Mouse (Mus musculus): Measurements from ENCODE around the gene Tnni1. TPM values are rescaled to one million over a fixed set of nuclear protein-coding genes. Genes with fewer than 3 reads are reported as not detected.
A peak's percentile ranks its signal among the peaks of the same experiment; 100 is the strongest.

Tnni1 gene
- polyA plus RNA-seq, 1 experiment from 2014 or later: 2,290 TPM

GRCm38 (mm10) chr1:135798492-135798891 is 19.3 kb downstream of the Tnni1 start:
- 60% methylated on average over 1 of the region's 1 CpGs for WGBS
- no peaks in the 10 kb centered on the region for H3K9me3 ChIP-seq
- no peak for DNase-seq (ENCODE audit: low spot score)
- peak overlapping the region; percentile 73 for H3K4me3 ChIP-seq
- H3K27me3 ChIP-seq (ENCODE audit: insufficient read depth, poor library complexity, severe bottlenecking): no peaks in the 10 kb centered on the region
- peaks cover 93% of the 10 kb centered on the region for H3K4me1 ChIP-seq
- H3K36me3 ChIP-seq: peaks cover 21% of the 10 kb centered on the region
- peak overlapping the region; percentile 97 for H3K27ac ChIP-seq

GRCm38 (mm10) chr1:135799109-135799627 is 19.9 kb downstream of the Tnni1 start:
- Histone ChIP-seq H3K4me1 (peaks cover 93% of the 10 kb centered on the region), H3K27ac (peak overlapping the region; percentile 97), H3K4me3 (peak overlapping the region; percentile 73), H3K27me3 (ENCODE audit: insufficient read depth, poor library complexity, severe bottlenecking) (no peaks in the 10 kb centered on the region), H3K36me3 (peaks cover 28% of the 10 kb centered on the region), H3K9me3 (no peaks in the 10 kb centered on the region)
- whole genome bisulfite sequencing: 10% methylated on average over 8 of the region's 8 CpGs
- DNase-seq (ENCODE audit: low spot score): peak; percentile 90

- Histone ChIP-seq H3K9me3 (no peaks in the 10 kb centered on the region), H3K4me3 (peak overlapping the region; percentile 73), H3K27me3 (ENCODE audit: insufficient read depth, poor library complexity, severe bottlenecking) (no peaks in the 10 kb centered on the region), H3K36me3 (peaks cover 40% of the 10 kb centered on the region), H3K4me1 (peaks cover 93% of the 10 kb centered on the region), H3K27ac (peak overlapping the region; percentile 97)
- DNase-seq (ENCODE audit: low spot score): peak; percentile 97
- 10% methylated on average over 8 of the region's 8 CpGs for WGBS
These were observed 21.1 kb downstream of the Tnni1 start for GRCm38 (mm10) chr1:135800192-135800950.

GRCm38 (mm10) chr1:135807546-135807945 is 28.3 kb downstream of the Tnni1 start:
- DNase-seq (ENCODE audit: low spot score): no peak
- no peak overlapping the region for H3K4me3 ChIP-seq

GRCm38 (mm10) chr1:135810180-135810579 is 30.9 kb downstream of the Tnni1 start:
- Histone ChIP-seq H3K4me1 (peaks cover 78% of the 10 kb centered on the region), H3K9me3 (no peaks in the 10 kb centered on the region), H3K36me3 (peaks cover 58% of the 10 kb centered on the region), H3K27me3 (ENCODE audit: insufficient read depth, poor library complexity, severe bottlenecking) (no peaks in the 10 kb centered on the region), H3K27ac (no peak overlapping the region), H3K4me3 (no peak overlapping the region)
- DNase-seq (ENCODE audit: low spot score): no peak
- 68% methylated on average over 2 of the region's 2 CpGs for WGBS

More at GRCm38 (mm10) chr1:135807546-135807945, 28.3 kb downstream of the Tnni1 start:
- Histone ChIP-seq H3K4me1 (peaks cover 84% of the 10 kb centered on the region), H3K36me3 (peaks cover 84% of the 10 kb centered on the region), H3K9me3 (no peaks in the 10 kb centered on the region), H3K27ac (no peak overlapping the region), H3K27me3 (ENCODE audit: insufficient read depth, poor library complexity, severe bottlenecking) (no peaks in the 10 kb centered on the region)
- WGBS: 32% methylated on average over 10 of the region's 10 CpGs

- 30% methylated on average over 7 of the region's 7 CpGs for WGBS
- peak overlapping the region; percentile 52 for H3K27ac ChIP-seq
These were observed 31.9 kb downstream of the Tnni1 start for GRCm38 (mm10) chr1:135811016-135811646.

GRCm38 (mm10) chr1:135812205-135812604 is 33.0 kb downstream of the Tnni1 start:
- H3K27me3 ChIP-seq (ENCODE audit: insufficient read depth, poor library complexity, severe bottlenecking): peaks cover 12% of the 10 kb centered on the region
- H3K4me1 ChIP-seq: peaks cover 77% of the 10 kb centered on the region
- H3K27ac ChIP-seq: peak overlapping the region; percentile 42
- no peaks in the 10 kb centered on the region for H3K9me3 ChIP-seq
- H3K36me3 ChIP-seq: peaks cover 42% of the 10 kb centered on the region
- no peak overlapping the region for H3K4me3 ChIP-seq
- no peak for DNase-seq (ENCODE audit: low spot score)
- 46% methylated on average over 3 of the region's 3 CpGs for WGBS

More at GRCm38 (mm10) chr1:135811016-135811646, 31.9 kb downstream of the Tnni1 start:
- Histone ChIP-seq H3K4me3 (no peak overlapping the region), H3K9me3 (no peaks in the 10 kb centered on the region), H3K36me3 (peaks cover 48% of the 10 kb centered on the region), H3K27me3 (ENCODE audit: insufficient read depth, poor library complexity, severe bottlenecking) (0 out of 2 replicates have a peak, but pooled peaks cover under 1% of the 10 kb centered on the region), H3K4me1 (peaks cover 73% of the 10 kb centered on the region)
- DNase-seq (ENCODE audit: low spot score): peak; percentile 88

GRCm38 (mm10) chr1:135812618-135813017 is 33.4 kb downstream of the Tnni1 start:
- Histone ChIP-seq H3K4me1 (peaks cover 77% of the 10 kb centered on the region), H3K27ac (peak overlapping the region; percentile 42), H3K36me3 (peaks cover 38% of the 10 kb centered on the region), H3K27me3 (ENCODE audit: insufficient read depth, poor library complexity, severe bottlenecking) (peaks cover 16% of the 10 kb centered on the region), H3K9me3 (no peaks in the 10 kb centered on the region), H3K4me3 (no peak overlapping the region)
- WGBS: 34% methylated on average over 2 of the region's 2 CpGs
- DNase-seq (ENCODE audit: low spot score): no peak

- peaks cover 77% of the 10 kb centered on the region for H3K4me1 ChIP-seq
- peaks cover 33% of the 10 kb centered on the region for H3K36me3 ChIP-seq
- H3K27me3 ChIP-seq (ENCODE audit: insufficient read depth, poor library complexity, severe bottlenecking): peaks cover 20% of the 10 kb centered on the region
- no peaks in the 10 kb centered on the region for H3K9me3 ChIP-seq
- WGBS: 63% methylated on average over 4 of the region's 4 CpGs
- H3K4me3 ChIP-seq: no peak overlapping the region
- peak overlapping the region; percentile 42 for H3K27ac ChIP-seq
- DNase-seq (ENCODE audit: low spot score): no peak
These were observed 33.8 kb downstream of the Tnni1 start for GRCm38 (mm10) chr1:135813071-135813470.

GRCm38 (mm10) chr1:135813687-135814395 is 34.6 kb downstream of the Tnni1 start:
- Histone ChIP-seq H3K4me3 (no peak overlapping the region), H3K27ac (peak overlapping the region; percentile 42; the same call in 1 of the 2 replicates), H3K36me3 (peaks cover 25% of the 10 kb centered on the region), H3K27me3 (ENCODE audit: insufficient read depth, poor library complexity, severe bottlenecking) (peaks cover 28% of the 10 kb centered on the region), H3K4me1 (peaks cover 77% of the 10 kb centered on the region), H3K9me3 (no peaks in the 10 kb centered on the region)
- no peak for DNase-seq (ENCODE audit: low spot score)
- WGBS: 76% methylated on average over 5 of the region's 5 CpGs

GRCm38 (mm10) chr1:135814531-135814930 is 35.3 kb downstream of the Tnni1 start:
- no peaks in the 10 kb centered on the region for H3K9me3 ChIP-seq
- WGBS: 86% methylated on average over 5 of the region's 5 CpGs
- no peak overlapping the region for H3K27ac ChIP-seq
- H3K36me3 ChIP-seq: peaks cover 18% of the 10 kb centered on the region
- H3K4me3 ChIP-seq: no peak overlapping the region
- H3K27me3 ChIP-seq (ENCODE audit: insufficient read depth, poor library complexity, severe bottlenecking): peaks cover 35% of the 10 kb centered on the region
- no peak for DNase-seq (ENCODE audit: low spot score)
- peaks cover 77% of the 10 kb centered on the region for H3K4me1 ChIP-seq

- Histone ChIP-seq H3K27me3 (ENCODE audit: insufficient read depth, poor library complexity, severe bottlenecking) (peaks cover 66% of the 10 kb centered on the region), H3K4me1 (peaks cover 68% of the 10 kb centered on the region), H3K4me3 (no peak overlapping the region), H3K36me3 (no peaks in the 10 kb centered on the region), H3K27ac (no peak overlapping the region), H3K9me3 (no peaks in the 10 kb centered on the region)
- 43% methylated on average over 4 of the region's 4 CpGs for WGBS
- DNase-seq (ENCODE audit: low spot score): no peak
These were observed 38.4 kb downstream of the Tnni1 start for GRCm38 (mm10) chr1:135817595-135817994.

All from heart, embryonic 10.5 days (tissue).